Mouse (Mus musculus) cerebellum, adult 8-10 months (tissue): Measurements from ENCODE around the gene Zmynd10.

Experiments used
- DNase-seq: peaks from one replicate; pipeline ENCODE4 v3.0.0; 2022

Zmynd10 gene

DNA sequence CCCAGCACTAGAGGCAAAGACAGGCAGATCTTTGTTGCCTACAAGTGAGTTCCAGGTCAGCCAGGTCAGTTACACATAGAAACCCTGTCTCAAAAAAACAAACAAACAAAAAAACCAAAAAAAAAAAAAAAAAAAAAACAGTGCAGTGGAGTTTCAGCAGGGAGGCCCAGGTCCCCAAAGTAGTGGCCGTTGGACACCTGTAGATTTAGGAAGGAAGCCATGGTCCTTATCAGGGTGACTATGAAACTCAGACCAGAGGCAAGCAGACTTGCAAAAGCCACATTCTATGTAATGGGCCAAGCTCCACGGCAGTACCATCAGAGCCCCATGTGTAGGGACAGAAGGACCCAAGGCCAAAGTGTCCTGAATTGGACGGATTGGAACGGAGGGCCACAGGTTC lies 34.5 kb downstream of the Zmynd10 start:
- DNase-seq = no peak

DNA sequence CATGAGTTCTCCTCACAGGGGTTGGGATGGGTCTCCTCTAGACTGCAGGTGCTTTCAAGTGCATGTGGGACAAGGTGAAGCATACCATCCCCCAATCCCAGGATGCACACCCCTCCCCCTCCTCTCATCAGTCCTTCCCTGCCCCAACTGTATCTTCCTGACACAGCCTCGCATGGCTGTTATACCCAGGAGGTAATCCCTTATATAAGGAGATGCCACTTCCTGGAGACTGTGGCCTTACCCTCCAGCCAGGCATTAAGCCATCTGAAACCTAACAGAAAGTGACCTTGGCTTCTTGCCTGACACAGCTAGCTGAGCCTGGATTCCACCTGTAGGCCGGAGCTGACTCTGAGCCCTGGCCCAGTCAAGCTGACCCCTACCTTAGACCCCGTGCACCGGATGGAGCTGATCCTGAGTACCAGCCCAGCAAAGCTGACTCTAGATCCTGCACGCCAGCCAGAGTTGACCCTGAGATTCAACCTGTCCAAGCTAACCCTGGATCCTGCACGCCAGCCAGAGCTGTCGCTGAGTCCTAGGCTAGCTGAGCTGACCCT lies 35.5 kb downstream of the Zmynd10 start:
- DNase-seq = no peak

DNA sequence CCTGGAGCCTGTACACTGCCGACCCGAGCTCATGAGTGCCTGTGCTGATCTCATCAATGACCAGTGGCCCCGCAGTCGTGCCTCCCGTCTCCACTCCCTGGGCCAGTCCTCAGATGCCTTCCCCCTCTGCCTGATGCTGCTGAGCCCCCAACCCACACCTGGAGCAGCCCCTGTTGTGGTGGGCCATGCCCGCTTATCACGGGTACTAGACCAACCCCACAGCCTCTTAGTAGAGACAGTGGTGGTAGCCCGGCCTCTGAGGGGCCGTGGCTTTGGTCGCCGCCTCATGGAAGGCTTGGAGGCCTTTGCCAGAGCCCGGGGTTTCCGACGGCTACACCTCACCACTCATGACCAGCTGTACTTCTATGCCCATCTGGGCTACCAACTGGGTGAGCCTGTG lies 36.1 kb downstream of the Zmynd10 start:
- no peak for DNase-seq

DNA sequence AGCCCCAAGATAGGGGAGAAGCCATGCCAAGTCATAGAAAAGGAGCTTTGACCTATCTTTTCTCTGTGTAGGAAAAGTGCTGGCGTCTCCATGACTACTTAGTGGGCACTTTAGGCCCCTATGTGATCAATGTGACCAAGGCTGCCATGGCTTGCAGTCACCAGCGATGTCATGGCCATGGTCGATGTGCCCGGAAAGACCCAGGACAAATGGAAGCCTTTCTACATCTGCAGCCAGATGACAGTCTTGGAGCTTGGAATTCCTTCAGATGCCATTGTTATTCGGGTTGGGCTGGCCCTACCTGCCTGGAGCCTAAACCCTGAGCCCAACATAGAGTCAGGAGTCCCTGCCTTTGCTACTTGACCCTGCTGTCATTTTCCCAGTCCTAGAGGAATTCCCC lies 39.4 kb downstream of the Zmynd10 start:
- no peak for DNase-seq

DNA sequence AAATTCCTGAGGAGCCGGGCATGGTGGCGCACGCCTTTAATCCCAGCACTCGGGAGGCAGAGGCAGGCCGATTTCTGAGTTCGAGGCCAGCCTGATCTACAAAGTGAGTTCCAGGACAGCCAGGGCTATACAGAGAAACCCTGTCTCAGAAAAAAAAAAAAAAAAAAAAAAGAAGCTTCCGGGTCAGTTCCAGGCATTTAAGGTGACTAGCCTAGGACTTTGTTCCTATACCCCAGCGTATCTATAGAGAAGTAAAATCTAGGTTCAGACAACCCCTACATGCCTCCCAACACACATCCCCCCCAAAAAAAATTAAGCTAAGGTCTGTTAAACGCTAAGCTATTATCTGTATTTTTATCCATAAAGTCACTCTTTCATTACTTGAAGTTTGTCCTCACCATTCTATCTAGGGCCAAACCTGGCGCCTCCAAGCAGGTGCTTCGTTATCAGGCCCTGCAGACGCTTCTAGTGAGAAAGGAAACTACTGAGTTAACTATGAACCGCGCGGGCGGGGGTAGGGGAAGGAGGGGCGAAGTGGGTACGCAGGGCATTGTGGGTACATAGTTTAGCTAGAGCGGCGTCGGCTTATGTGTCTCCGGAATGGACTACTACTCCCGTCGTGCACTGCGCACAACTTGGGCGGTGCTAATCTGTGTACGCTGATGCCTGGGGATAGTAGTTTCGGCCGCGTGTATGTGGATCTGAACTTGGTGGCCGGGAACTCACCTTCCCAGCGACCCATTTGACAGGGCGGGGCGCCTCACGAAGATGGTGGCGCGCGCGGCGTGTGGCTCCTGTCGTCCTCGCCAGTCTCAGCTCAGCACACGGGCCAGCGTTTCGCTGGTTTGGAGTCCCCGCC lies 40.1 kb downstream of the Zmynd10 start, which contains the start of gene Ifrd2:
Ifrd2 (plus strand) TSS at position 669 of the 859 bp plus-strand sequence.
- peak; percentile 96 for DNase-seq

DNA sequence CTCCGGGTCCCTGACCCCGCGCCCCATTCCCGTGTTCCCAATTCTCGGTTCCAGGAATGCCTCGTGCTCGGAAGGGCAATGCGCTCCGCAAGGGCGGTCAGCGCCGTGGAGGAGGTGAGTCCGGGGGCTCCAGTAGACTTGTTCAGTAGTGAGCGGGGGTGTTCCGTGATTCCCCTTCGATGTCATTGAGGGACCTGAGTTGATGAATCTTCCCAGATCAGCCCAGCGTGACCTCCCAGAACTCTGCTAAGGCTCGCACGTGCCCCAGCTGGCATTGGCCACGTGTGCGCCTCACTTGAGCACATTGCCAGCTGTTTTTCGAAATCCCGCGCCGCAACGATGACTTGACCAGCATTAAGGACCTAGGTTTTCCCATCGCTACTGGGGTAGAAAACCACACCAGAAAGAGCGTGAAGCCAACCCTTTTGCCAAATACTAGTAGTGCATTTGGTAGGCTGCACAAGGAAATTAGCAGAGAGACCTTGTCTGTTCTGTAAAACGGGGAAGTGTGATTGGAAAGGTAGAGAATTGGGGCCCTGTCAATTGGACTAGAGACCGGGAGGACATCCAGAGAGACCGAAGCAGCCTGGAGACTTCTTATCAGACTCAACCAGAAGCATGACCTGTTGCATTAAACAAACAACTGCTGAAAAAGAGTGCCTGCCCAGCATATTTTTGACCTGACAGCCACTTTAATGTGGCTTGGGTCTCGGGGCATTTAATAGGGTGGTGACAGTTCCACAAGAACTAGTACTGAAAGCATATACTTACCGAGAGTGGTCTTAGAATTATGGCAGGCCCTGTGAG lies 40.9 kb downstream of the Zmynd10 start:
- no peak for DNase-seq

DNA sequence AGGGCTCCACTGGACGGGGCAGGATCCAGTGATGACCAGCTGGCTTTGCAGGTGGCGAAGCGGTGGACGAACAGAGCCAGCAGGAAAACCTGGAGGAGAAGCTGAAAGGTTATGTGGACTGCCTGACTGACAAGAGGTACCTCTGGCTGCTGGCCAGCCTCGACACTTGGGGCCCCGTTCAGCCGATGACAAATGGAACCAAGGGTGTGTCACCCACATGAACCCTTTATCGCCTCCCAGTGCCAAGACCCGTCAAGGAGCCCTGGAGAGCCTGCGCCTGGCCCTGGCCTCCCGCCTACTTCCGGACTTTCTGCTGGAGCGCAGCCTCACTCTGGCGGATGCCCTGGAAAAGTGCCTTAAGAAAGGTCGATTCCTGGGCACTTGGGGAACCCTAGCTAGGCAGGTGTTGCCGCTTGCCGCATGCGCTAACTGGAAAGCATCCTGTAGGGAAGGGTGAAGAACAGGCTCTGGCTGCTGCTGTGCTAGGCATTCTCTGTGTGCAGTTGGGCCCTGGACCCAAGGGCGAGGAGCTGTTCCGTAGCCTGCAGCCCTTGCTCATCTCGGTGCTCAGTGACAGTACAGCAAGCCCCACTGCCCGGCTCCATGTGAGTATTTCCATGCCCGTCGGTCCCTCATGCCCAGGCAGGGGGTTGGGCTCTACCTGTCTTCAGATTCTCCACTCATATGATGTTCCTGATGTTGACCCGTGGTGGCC lies 43.1 kb downstream of the Zmynd10 start:
- no peak for DNase-seq

DNA sequence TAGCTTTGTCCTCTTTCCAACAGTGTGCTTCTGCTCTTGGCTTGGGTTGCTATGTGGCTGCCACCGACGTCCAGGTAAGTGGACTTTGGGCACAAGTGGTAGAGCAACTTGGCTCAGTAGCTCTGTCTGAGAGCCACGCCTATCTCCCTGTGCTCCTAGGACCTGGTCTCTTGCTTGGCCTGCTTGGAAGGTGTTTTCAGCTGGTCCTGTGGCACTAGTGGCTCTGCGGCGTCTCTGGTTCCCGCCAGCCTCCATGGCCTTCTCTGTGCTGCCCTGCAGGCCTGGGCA lies 43.6 kb downstream of the Zmynd10 start:
- no peak for DNase-seq

DNA sequence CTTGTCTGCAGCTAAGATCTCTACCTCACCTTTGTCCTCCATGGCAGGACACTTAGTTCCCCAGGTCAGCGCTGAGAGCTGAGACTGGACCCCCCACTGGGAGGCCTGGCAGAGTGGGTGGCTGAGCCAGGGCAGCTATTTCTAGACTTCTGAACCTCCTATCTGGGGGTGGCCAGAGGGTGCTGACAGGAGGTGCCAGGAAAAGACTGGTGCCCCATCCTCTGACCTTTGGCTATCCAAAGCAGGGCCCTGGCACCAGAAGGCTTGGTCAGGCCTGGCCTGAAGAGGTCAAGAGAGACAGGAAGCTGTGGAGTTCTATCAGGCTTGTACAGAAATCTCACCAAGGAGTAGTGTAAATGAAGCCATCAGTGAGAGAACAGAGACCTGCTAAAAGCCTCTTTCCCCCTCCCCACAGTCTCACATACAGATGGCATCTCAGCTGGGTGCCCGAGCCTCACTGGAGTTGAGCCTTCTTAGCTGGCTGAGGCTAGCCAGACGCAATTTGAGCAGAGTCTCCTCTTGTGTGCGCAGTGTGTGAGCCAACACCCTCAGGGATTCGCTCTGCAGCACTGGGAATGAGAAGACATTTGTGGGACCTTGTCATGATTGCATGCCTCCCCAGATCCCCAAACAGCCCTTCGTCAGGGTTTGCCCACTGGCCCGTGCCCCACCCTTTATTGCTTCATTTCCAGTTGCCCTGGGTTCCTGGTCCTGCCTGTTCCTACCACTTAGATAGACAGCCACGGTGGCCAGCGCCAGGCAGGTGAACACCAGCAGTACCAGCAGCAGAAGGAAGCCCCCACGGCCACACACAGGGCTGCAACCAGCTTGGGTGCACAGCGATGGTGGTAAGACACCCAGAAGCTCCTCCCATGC lies 46.2 kb downstream of the Zmynd10 start:
- DNase-seq = peak; percentile 84

DNA sequence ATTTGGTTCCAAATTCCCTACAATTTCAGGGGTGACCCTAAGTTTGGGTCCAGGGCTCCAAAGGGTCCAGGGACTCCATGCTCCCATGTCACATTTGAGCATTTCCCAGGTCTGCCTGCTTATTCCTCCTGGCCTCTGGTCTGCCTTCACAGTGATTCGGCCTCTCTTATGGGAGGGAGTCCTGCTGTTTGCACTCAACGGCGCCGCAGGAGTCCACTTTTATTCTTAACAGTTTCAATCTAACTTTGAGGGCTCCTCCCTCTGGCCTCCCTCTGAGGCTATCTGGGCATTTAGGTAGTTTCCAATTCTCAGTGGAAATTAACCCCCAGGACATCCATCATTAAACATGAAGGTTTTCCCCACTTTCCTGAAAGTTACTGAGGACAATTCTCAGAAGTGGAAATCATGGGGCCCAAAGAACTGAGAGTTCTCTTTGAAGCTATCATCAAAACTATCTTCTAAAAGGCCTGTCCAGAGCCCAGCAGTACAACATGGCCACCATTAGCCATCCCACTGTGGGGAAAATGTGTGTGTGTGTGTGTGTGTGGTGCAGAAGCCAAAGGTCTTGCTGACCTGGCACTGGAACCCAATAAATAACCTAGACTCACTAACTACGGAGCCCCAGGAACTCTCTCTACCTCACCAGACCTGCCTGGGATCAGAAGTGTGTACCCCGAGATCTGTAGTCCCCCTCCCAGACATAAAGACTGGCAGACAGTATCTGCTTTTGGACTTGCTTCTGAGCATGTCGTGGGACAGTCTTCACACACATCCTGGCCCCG lies 47.4 kb downstream of the Zmynd10 start:
- DNase-seq = no peak

DNA sequence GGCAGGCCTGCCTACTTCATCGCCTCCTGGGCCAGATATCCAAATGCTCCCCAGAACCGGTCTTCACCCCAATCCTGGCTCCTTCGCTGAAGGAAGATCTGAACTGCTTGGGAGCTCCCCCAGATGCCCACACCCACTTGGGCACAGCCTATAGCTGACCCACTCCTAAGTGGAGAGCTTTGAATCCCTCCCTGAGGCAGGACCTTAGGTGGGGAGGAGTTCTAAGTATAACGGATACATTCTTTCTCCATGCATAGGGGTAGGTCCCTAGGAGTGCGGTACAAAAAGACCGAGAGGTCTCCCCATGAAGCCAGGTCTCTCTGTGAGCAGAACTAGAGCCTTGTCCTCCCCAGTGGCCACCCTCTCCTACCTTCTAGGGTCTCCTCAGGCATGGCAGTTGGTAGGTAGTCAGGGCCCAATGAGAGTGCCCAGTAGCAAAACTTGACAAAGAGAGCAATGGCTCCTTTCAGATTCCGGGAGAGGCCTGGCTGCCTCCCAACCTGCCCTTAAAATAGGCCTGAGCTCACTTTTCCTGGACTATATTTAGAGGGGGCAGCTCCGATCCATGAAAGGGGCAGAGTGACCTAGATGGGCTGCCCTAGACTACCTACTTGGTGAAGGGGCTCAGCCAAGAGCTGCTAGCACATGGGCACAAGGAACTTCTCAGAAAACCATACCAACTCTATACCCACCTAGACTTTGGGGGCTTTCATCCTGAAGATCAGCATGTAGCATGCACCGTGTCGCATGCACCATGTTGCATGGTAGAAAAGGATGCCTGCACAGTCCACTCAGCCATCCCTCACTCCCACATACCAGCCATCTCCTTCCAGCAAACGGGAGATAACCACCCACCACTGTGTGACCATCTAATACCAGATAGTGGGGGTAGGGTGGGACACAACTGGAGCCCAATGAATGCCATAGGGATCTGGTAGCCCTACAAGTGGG lies 49.8 kb downstream of the Zmynd10 start:
- no peak for DNase-seq

DNA sequence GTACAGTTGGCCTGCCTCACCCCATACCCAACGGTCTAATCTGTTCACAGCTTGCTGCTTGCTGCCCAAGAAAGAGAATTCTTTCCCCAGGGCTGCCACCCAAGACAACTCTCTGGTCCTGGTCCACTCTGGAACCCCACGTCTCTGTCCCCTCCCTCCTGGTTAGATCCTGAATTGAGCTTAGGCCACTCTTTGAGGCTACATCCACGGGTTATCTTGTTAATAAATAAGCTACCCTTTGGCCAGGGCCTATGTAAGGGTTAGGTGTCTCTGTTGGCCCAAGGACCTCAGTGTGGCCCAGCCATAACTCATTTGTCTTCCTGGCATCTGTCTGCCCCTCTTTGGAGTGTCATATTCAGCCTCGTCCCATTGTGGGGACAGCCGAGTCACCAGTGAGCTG lies 51.3 kb downstream of the Zmynd10 start:
- DNase-seq = no peak

DNA sequence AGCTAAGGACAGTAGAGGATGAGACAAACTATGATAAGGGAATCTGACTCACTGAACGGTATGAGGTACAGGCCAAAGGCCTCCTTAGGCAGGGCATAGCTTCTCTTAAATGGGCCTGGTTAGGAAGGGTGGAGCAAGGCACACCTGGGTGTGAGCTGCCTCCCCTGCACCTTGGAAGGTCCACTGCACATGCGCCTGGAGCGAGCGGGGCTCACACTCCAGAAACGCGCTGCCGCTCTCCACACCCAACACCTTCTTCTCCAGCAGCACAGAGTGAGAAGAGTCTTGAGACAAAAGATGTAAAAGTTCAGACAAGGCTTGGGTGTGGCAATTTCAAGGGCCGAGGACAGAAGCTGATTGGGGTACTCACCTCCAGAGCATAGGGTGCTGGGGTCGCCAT lies 52.3 kb downstream of the Zmynd10 start:
- no peak for DNase-seq

DNA sequence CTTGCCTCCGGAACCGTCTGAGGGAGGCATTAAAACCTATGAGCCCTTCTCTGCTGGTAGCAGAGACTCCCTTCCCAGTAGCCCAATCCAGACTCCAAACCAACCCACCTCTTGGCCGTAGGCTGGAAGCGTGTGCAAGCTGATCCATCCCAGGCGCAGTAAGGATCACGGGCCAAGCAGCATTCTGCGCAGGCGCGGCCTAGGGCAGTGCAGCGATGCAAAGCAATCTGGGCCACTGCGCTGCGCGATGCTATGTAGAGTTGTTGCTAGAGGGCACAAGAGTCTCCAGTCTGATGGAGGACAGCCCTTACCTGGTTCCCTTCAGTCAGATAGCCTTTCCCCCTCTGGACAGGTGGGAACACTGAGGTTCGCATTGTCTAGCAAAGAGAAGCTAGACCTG lies 52.7 kb downstream of the Zmynd10 start:
- no peak for DNase-seq

DNA sequence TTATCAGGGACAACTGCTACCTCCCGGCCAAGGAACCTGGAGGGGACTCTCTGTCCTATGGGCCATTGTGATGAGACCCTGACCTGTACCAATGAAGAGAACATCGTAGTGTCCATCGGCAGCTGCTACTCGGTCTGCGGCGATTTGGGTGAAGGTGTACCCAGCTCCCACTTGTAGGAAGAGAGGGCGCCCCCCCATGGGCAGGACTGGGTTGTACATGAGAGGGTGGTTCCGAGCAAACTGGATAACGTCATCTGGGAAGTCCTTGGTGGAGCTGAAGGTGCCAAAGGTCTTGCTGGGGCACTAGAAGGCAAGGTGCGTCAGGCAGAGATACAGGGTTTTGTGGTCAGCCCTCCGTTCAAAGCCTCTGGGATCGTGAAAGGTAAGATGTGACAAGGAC lies 53.6 kb downstream of the Zmynd10 start:
- no peak for DNase-seq
